Mouse (Mus musculus): ENCODE measurements around the gene Tspan10. TPM values are rescaled to one million over a fixed set of nuclear protein-coding genes. Genes with fewer than 3 reads are reported as not detected.

The Tspan10 gene
- total RNA-seq, 2 experiments from 2014 or later: 0.57 TPM; not detected in 1

DNA sequence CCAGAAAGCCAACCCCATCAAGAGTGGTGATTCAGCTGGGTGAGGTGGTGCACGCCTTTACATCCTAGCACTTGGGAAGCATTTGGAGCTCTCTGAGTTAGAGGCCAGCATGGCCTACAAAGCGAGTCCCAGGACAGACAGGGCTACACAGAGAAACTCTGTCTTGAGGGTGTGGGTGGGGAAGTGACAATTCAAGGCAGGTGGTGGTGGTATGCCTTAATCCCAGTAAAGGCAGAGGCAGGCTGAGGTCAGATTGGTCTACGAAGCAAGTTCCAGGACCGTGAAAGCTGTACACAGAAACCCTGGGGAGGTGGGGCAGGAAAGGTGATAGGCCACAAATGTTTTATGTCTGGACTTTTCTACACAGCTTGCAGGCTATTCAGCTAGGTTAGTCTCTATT lies 12.5 kb downstream of the Tspan10 start:
- DNase-seq (ENCODE audit: low spot score): no peak

DNA sequence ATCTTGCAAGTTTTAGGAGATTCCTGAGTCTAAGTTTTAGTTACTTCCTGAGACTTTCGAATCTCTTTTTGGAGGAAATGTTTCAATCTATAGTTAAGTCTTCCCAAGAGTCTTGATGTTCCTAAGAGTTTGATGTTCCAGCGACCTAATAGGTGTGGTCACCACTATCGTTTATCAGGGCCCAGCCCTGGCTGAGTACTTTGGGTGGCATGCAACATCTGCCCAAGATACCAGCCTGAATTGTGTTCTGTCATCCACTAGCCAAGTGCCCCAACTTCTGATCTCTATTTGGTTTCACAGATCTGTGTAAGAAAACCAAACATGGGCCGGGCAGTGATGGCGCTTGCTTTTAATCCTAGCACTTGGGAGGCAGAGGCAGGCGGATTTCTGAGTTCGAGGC lies 13.0 kb downstream of the Tspan10 start:
- no peak for DNase-seq (ENCODE audit: low spot score)

DNA sequence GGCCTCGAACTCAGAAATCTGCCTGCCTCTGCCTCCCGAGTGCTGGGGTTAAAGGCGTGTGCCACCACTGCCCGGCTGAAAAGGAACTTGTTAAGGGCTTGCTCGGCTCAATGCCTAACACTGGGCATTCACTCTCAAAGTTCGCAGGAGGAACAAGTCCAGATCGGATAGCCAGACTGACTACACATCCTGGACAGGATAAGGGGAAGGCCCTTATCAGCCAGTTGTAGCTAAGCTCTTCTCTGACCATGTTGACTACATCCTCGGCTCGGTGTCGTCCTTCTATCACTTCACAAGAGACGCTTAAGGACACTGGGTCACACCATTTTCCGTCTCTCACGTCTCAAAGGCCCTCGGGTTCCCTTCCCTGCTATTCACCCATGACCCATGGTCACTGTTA lies 14.9 kb downstream of the Tspan10 start:
- DNase-seq (ENCODE audit: low spot score): no peak

DNA sequence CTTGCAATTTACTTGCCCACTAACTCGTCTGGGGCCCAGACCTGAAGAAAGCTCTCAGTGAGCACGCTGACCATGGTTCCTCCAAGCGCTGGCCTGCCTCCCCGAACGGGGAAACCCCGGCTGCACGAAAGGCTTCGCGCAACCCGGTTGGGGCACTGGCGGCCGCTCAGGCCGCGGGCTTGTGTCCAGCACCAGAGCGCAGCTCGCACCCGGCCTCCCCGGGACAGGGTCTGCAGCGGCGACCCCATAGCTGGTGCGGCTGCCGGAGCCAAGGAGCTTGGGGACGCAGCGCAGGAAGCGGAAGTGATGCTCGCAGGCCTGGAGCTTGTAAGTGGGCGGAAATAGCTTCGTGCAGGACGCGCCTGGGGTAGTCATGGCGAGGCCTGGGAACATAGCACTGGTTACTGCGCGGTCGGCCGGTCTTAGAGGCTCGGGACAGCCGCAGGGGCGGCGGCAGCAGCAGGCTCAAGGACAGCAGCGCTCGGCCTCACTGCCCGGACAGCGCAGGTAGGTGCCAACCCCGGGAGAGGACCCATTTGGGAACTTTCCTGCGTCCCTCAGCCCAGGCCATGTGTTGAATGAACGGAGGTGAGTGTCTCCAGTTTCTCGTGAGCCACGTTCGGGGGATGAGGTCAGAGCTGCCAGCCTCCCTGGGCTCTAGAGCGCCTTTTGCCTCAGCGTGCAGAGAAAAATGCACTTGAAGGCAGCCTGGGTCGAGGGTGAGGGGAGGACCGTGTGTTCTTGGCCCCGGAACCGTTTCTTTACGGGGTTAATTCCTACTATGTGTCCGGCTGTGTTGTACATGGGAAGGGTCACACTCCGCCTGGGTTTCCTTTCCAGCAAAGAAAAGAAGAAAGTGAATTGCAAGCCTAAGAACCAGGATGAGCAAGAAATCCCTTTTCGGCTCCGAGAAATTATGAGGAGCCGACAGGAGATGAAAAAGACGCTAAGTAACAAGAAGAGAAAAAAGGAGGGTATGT lies 15.6 kb downstream of the Tspan10 start, which contains the start of the genes Oxld1 and Ccdc137:
TSS of gene Oxld1 (minus strand) at position 297 of the 980 bp plus-strand sequence.
TSS of gene Ccdc137 (plus strand) at position 344 of the 980 bp plus-strand sequence.
- DNase-seq (ENCODE audit: low spot score): peak; percentile 57

DNA sequence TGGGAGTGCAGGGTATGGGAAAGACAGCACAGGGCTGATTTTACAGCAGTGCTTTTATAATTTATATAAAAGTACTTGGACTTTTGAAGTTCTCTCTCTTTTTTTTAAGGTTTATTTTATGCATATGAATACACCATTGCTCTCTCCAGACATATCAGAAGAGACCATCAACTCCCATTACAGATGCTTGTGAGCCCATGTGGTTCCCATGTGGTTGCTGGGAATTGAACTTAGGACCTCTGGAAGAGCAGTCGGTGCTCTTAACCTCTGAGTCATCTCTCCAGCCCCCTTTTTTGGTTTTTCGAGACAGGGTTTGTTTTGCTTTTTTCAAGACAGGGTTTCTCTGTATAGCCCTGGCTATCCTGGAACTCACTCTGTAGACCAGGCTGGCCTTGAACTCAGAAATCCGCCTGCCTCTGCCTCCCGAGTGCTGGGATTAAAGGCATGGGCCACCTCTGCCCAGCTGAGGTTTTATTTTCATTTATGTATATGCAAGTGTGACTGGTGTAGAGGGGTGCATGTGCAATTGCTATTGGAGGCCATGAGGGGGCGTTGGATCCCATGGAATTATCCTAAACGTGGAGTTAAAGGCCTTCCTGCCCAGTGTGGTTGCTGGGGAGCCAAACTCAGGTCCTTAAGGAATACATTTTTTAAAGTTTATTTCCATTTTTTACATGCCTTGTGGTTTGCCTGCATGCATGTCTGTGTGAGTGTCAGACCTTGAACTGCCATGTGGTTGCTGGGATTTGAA lies 16.6 kb downstream of the Tspan10 start:
- no peak for DNase-seq (ENCODE audit: low spot score)

DNA sequence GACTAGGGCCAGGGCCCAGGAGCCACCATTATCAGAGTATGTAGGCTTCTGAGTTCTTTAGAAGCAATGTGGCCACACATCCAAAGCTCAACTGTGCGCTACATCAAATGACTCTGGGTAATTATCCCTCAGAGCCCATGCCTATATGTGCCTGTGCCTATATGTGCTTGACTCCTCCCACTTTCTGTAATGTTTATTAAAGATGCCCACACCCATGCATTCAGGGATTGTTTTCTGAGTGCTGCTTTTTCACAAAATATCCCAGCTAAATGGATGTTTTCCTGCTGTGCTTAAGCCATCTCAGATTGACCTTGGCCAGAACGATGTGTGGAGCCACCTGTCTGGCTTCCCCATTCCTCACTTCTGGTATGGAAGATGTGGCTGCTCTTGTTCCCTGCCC lies 21.1 kb downstream of the Tspan10 start:
- DNase-seq (ENCODE audit: low spot score): no peak

DNA sequence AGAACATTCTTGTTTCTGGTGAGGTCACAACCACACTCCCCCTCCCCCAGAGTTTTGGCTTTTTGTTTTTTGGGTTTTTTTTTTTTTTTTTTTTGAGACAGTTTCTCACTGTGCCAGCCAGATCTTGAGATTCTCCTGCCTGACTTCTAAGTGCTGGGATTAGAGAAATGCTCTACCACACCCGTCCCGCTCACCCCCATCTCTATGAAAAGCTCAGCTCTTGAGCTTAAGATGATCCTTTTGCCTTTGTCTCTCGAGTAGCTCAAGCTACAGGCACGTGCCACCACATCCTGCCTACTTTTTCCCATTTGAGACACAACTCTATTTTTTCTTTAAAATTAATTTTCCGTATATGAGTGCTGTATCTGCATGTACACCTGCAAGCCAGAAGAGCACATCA lies 21.9 kb downstream of the Tspan10 start:
- no peak for DNase-seq (ENCODE audit: low spot score)

DNA sequence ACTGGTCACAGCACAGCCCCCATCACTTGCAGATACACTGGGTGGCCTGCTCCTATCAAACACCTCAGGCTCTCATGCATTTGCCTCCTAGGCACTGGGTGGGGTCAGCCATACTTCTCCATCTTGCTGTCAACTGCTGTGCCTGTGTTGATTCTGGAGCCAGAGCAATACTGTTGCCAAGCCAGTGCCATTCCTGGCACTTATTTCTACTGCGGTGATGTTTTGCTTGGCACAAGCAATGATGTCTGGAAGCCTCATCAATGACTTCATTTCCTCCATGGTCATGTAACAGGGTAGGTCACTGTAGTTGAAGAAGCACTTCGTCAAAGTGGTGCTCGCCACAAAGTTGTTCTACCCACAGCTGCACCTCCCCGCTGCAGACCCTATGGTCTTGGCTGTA lies 23.1 kb downstream of the Tspan10 start:
- no peak for DNase-seq (ENCODE audit: low spot score)

DNA sequence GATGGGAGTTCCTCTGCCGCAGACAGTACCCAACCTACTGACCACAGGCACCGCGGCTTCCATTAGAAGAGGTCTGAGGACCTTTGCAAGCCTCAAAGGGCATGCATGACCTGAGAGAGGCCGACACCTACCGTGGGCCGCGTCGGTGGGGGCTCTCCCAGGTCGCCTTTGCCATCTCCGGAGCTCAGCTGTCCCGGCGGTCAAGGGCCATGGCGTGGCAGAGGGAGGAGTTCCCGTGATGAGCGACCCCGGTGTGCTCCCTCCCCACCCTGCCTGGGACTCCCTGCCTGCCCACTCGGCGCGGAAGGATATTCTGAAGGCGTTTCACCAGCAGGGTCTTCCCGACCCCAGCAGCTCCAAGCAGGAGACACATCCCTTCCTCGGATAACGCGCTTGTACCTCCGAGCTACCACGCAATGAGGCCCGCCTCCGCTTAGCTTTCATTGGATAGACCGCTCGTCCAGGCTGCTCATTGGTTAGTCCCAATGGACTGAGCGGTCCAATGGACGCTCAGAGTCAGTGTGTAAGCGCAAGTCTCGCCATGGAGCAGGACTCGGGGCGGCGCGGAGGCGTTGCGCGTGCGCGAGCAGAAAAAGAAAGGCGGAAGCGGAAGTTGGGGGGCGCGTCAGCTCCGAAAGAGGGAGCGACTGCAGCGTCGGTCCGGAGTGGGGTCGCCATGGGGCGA lies 24.7 kb downstream of the Tspan10 start, which contains the start of gene Arl16:
TSS of gene Arl16 (minus strand) at position 557 of the 685 bp plus-strand sequence.
- peak; percentile 94 for DNase-seq (ENCODE audit: low spot score)

DNA sequence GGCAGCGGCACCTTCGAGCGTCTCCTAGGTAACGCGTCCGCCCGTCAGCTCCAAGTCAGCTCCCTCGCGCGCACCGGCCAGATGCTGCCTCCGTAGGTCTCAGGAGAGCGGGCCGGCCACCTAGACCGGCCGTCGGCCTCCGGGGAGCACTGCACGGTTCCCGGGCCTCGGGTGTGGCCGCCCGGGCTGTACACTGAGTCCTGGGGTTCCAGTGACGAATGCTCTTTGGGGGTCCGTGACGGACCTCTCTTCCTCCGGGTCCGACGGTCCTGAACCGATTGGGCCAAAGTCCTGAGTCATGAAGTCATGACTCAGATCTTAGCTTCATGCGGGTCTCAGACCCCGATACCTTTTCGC lies 25.3 kb downstream of the Tspan10 start:
- DNase-seq (ENCODE audit: low spot score): no peak

DNA sequence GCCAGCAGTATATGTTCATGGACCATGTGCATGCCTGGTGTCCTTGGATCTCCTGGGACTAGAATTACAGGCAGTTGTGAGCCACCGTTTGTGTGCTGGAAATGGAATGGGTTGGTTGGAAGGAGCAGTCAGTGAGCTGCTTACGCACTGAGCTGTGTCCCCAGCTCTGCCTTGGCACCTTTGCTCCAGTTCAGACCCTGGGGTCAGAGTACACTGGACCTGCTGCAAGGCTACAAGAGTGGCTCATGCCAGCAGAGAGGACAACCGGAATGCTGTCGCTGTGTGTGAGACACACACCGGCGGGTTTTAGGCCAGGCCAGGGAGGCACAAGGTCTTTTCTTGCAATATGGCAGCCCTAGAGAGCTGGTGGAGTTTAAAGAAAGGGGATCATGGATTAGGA lies 29.6 kb downstream of the Tspan10 start:
- no peak for DNase-seq (ENCODE audit: low spot score)

DNA sequence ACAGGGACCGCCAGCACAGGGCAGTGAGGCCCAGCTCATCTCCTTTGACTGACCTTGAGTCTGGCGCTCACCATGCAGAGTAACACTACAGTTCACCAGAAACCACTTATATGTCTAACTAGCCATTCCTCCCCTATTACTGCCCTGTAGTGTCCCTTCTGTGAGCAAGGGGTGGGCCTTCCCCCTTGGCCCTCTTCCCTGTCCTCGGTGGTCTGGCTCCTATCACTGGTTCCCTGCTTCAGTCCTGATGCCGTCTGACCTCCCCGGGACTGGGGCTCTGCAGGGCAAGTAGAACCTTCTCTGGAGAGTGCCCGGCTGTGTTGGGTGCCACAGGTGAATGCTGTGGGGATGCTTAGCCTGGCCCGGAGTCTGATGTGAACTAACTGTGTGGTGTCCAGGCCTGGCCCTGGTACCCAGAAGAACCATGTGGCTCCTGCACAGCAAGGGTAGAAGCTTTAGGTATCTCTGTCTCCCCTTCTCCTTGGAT lies 41.0 kb downstream of the Tspan10 start:
- no peak for DNase-seq (ENCODE audit: low spot score)

DNA sequence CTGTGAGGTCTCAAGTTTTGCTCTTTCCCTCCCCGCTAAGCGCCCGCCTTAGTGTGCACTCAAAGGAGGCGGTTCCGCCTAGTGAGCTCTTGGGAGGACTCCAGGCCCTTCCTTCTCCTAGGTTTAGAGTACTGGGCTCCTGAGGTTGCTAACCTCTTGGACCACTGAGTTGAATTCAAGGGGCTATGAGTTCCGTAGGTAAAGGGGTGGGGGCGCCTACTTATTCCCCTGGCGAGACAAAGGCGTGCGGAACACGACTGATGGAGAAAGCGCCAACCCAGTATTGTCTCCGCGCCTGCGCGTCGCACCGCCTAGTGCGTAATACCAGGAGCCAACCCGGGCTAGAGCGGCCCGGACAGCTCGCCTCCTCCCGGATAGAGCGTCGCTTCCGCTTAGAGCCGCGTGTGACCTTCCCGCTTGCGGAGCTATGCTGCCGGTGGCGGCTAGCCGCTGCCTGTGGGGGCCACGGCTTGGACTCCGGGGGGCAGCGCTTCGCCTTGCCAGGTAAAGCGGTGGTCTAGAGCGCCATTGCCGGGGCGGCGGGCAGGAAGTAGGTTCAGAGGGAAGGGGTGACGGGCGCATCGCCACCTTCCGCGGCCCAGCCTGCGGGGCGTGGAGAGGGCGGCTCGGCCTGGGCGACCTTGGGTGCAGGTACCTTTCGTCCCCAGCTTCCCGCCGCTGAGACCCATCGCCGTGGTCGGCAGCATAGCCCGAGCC lies 42.0 kb downstream of the Tspan10 start, which contains the start of gene Mrpl12:
TSS of gene Mrpl12 (plus strand) at position 349 of the 717 bp plus-strand sequence.
- peak; percentile 89 for DNase-seq (ENCODE audit: low spot score)

DNA sequence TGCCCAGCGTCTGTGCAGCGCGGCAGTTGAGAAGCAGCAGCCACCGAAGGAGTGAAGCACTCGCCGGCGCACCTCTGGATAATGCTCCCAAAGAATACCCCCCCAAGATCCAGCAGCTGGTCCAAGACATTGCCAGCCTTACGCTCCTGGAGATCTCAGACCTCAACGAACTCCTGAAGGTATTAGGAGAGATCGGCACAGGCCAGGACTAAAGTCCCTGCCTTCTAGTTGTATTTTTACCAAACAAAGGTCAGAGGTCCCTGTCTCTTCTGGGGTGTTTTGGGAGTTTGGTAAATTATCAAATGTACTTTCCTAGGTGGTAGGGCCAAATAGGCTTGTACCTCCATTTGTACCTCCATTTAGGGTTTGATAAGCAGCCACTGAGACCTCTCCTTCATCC lies 42.8 kb downstream of the Tspan10 start:
- DNase-seq (ENCODE audit: low spot score): no peak

DNA sequence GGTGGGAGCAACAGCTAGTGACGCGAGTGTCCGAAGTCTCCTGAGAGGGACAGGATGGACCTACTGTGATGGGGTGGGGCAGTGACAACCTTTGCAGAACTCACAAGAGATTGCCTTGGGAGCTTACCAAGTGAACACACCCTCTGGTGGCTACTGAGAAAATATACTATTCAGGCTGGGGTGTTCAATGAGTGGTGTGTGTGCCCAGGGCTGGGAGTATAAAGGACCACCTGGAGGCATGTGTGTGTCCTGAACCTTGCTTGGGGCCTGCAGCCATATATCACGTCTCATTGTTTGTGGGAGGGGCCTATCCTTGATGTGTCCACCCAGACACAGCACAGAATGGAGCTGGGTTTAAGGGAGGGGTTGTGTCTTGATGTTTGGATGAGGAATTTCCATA lies 46.1 kb downstream of the Tspan10 start:
- DNase-seq (ENCODE audit: low spot score): no peak

DNA sequence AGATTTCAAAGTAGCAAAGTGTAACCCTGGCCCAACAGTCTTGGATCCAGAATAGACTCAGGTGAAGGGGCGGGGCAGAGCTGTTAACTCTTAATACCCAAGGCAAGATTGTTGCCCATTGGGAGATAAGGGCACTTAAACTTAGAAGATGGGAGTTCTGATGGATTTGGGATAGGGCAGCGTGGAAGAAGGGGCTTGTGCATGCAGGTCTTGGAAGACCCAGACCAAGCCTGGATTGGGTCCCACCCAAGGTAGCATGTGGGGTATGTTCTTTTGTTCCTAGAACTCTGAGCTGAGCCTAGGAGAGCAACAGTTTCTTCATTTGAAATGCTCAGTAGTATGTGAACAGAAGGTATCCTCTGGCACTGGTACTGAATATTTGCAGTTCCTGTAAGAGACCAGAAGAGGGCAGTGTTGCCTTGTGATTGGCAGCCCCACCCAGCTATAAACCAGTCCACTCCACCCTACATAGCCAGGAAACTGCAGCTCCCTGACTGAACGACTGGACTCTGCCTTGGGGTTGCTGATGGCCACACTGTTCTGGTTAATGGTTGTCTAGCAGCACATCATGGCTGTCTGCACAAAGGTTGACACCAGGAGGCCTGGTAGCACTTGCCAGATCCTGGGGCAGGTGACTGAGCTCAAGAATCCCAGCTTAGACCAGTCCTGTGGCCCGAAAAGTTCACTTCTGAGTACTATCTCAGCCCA lies 46.8 kb downstream of the Tspan10 start:
- peak; percentile 83 for DNase-seq (ENCODE audit: low spot score)

DNA sequence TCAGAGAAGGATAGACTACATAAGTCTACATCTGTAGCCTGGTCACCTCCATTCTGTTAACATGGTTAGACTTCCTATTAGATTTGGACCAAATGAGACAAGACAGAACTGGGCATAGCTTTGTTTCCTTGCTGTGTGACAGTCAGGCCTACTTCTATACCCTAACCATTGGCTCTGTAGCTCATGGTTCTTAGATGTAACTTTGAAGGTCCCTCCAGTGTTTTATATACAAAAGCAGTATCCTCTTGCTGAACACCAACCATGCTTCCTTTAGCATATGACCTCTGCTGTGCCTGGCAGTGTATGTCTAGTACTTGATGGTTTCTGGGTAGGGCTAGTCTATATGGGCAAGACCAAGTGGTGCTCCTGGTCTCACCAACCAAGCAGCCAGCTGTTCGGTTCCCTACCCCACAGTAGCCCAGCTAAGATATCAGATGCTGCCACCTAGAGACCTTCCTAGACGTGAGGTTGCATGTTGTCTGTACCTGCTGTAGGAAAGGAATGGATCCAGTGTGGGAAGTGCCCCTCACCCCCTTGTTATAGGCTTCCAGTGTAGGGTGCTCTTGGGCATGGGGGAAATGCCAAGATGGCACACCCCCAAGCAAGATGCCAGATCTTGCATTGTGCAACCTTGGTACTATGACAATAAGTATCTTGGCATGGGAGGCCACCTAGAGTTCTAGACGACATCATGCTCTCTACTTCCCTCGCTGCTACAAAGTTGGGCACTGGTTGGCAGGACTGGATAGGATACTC lies 48.0 kb downstream of the Tspan10 start:
- no peak for DNase-seq (ENCODE audit: low spot score)

DNA sequence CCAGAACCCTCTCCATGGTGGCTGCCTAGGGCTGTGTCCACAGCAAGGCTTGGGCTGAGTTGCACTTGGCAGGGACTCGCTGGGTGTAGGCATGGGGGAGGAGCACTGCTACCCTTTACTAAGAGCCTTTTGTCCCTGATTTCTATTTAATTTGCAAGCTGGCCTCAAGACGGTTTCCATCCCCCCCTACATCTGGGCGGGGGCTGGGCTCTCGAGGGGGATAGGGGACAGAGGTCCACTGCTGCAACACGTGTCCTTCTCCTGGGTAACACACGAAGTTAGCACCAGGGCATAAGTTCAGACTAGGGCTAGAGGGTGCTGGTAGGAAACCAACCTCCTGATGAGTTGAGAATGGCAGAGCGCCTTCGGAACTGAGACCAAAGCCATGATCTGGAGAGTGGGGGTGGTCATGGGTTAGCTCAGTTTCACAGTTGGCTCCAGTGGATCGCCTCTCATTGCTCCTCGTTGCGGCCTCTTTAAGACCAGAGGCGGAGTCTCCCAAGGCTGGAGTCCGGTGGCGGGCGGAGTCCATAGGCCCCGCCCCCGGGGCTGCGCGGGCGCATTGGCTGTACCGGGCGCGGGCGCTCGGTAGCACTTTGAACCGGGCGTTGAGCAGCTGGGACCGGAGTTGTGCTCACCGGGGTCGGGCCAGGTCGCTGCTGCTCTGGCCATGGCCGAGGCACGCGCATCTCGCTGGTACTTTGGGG lies 49.0 kb downstream of the Tspan10 start, which contains the start of gene Slc25a10:
TSS of gene Slc25a10 (plus strand) at position 524 of the 707 bp plus-strand sequence.
- peak; percentile 88 for DNase-seq (ENCODE audit: low spot score)

Data from gastrocnemius, adult 18-20 months (tissue).